Mouse (Mus musculus) MEL (cell line): ENCODE data around the gene Caml.

Source experiments
- CTCF ChIP-seq, 3 experiments: IDR thresholded peaks in 2 of 3; conservative IDR thresholded peaks in 1 of 3; 2 replicates each; pipeline ENCODE4 v1.5.1; 2011 to 2012; ENCODE audit warnings: low read length in 3 of 3, low read depth in 2 of 3, mild to moderate bottlenecking in 2 of 3, improper control_type of control experiment in 1 of 3, inconsistent platforms in 1 of 3, mixed read lengths in 1 of 3, moderate library complexity in 1 of 3; ENCODE audit not compliant: control insufficient read depth in 1 of 3, insufficient read depth in 1 of 3, poor library complexity in 1 of 3, severe bottlenecking in 1 of 3
- MAFK ChIP-seq: IDR thresholded peaks from 2 replicates; pipeline ENCODE4 v1.6.1; 2011; ENCODE audit warnings: low read depth, mild to moderate bottlenecking, low read length, improper control_type of control experiment, borderline replicate concordance
- MYC ChIP-seq: IDR thresholded peaks from 2 replicates; pipeline ENCODE4 v1.6.1; 2011; ENCODE audit warnings: low read depth, mild to moderate bottlenecking, low read length, improper control_type of control experiment, moderate library complexity

DNA sequence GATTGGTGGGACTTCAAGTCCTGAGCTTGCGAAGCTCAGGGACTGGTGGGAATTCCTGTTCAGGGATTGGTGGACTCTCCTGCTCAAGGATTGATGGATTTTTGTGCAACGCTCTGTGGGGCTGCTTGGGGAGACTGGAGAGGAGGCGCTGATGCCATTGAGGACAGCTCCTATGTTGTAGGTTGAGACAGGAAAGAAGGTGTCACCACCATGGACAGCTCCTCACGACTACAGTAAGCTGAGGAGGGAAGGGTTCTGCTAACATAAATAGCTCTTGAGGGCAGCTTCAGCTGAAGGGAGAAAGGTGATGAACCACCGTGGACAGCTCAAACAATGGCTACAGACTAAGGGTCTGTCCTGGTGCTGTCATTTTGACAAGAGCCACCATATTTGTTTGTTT is 46.9 kb upstream of the Caml start:
- TF ChIP-seq MAFK (no peak), MYC (no peak), CTCF (IDR thresholded peaks at IDR 0.05 in 2 of 3, conservative IDR thresholded peaks at IDR 0.05 in 1 of 3; ENCODE audit: control insufficient read depth in 1 of 3, insufficient read depth in 1 of 3, low read depth in 2 of 3, low read length in 3 of 3, poor library complexity in 1 of 3, severe bottlenecking in 1 of 3) (no peak)
